Comparison of ENCODE assay signal across 10 mouse cellular contexts in the genomic region with DNA sequence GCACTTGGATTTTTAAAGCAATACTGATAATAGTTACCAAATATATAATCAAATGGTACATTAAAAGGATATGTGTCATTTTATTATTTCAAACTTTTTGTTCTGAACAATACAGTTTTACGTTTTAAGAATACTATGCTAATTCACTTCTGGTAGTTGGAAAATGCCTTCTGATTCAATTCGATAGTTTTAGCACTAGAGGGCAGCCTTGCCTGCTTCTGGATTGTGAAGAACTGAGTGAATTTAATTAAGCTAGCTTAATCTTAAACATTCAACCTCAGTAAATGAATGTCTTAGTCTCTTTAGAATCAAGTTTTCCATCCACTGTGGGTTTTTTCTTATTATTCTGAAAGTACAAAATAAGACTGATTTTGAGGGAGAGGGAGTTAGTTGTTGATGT. TPM values are rescaled to one million over a fixed set of nuclear protein-coding genes. Genes with fewer than 3 reads are reported as not detected.
DNase-seq lines count a peak whose midpoint lies in the region; ATAC-seq and TF ChIP-seq lines count a peak whose summit lies in the region.
"Had no signal": no experiment of that assay in that cellular context is flagged by ENCODE, and none has a peak within 500 bp of the region (broad histone marks: within the 10 kb centered on the region; RNA-seq: fewer than 3 reads in every experiment).

No protein-coding gene starts in this region.

- no peak for DNase-seq in heart, postnatal 0 days (ENCODE audit: low spot score)
- peak; percentile 14 for DNase-seq in neural tube, embryonic 11.5 days (ENCODE audit: low spot score)
- DNase-seq in neural tube, embryonic 10.5 days (ENCODE audit: extremely low spot score, low spot score) = no peak
- peak; percentile 17 for DNase-seq in embryo, embryonic 11 days
- DNase-seq in thymus, postnatal 14 days = peak; percentile 30
- no peak for DNase-seq in frontal cortex, postnatal 10 days (ENCODE audit: low spot score in 2 of 2)
- DNase-seq in layer of hippocampus, adult 11-12 months (ENCODE audit: low spot score) = no peak

- no peak overlapping the region for H3K4me2 ChIP-seq in heart, postnatal 0 days (ENCODE audit: low read depth, low read length)
- no peak overlapping the region for H3K4me2 ChIP-seq in heart, embryonic 12.5 days
- H3K4me2 ChIP-seq in neural tube, embryonic 11.5 days (ENCODE audit: low read depth) = no peak overlapping the region

- no peak overlapping the region for H3K27ac ChIP-seq in heart, postnatal 0 days (ENCODE audit: low read depth)
- H3K27ac ChIP-seq in heart, embryonic 12.5 days (ENCODE audit: poor library complexity, severe bottlenecking) = no peak overlapping the region
- H3K27ac ChIP-seq in neural tube, embryonic 11.5 days (ENCODE audit: low read depth, low read length) = no peak overlapping the region

- H3K36me3 ChIP-seq in heart, postnatal 0 days (replicated peaks; ENCODE audit: control insufficient read depth, insufficient read depth, low read length) = no peaks in the 10 kb centered on the region; the same call in 1 of the 2 replicates
- H3K36me3 ChIP-seq in heart, embryonic 12.5 days = peaks cover 20% of the 10 kb centered on the region
- peaks cover 3% of the 10 kb centered on the region; the same call in 1 of the 2 replicates for H3K36me3 ChIP-seq in neural tube, embryonic 11.5 days (ENCODE audit: control insufficient read depth, insufficient read depth, low read length)

- no peaks in the 10 kb centered on the region for H3K4me1 ChIP-seq in heart, postnatal 0 days (ENCODE audit: control insufficient read depth, insufficient read depth)
- no peaks in the 10 kb centered on the region for H3K4me1 ChIP-seq in heart, embryonic 12.5 days (replicated peaks)
- no peaks in the 10 kb centered on the region for H3K4me1 ChIP-seq in neural tube, embryonic 11.5 days (ENCODE audit: control insufficient read depth, insufficient read depth, low read length)

- whole genome bisulfite sequencing in heart, postnatal 0 days = 45% methylated on average over 2 of the region's 2 CpGs
- 48% methylated on average over 2 of the region's 2 CpGs for WGBS in heart, embryonic 12.5 days
- WGBS in neural tube, embryonic 11.5 days = 53% methylated on average over 2 of the region's 2 CpGs

- ATAC-seq in heart, postnatal 0 days (ENCODE audit: insufficient read depth, low read depth) = no peak
- no peak for ATAC-seq in heart, embryonic 12.5 days (ENCODE audit: insufficient number of reproducible peaks, low FRiP score)
- ATAC-seq in neural tube, embryonic 11.5 days (ENCODE audit: insufficient read depth, low FRiP score, low TSS enrichment) = 0 out of 2 replicates have a peak, but pooled peaks have one; percentile 16

- no peak overlapping the region for H3K4me3 ChIP-seq in heart, postnatal 0 days (ENCODE audit: low read depth, low read length)
- H3K4me3 ChIP-seq in heart, embryonic 12.5 days = no peak overlapping the region
- H3K4me3 ChIP-seq in neural tube, embryonic 11.5 days (ENCODE audit: low read depth, low read length) = no peak overlapping the region
- H3K4me3 ChIP-seq: megakaryocyte, embryonic 14.5 days had no signal

- peak; percentile 53 for TF ChIP-seq CTCF in heart, postnatal 0 days (IDR thresholded peaks at IDR 0.05; ENCODE audit: low read depth)

- no peaks in the 10 kb centered on the region for H3K27me3 ChIP-seq in heart, postnatal 0 days (ENCODE audit: control insufficient read depth, insufficient read depth, low read length)
- no peaks in the 10 kb centered on the region for H3K27me3 ChIP-seq in heart, embryonic 12.5 days (replicated peaks)
- no peaks in the 10 kb centered on the region for H3K27me3 ChIP-seq in neural tube, embryonic 11.5 days (ENCODE audit: control insufficient read depth, insufficient read depth, low read length)
- H3K27me3 ChIP-seq: megakaryocyte, embryonic 14.5 days had no signal

- no peak for TF ChIP-seq EP300 in heart, postnatal 0 days (IDR thresholded peaks at IDR 0.05; ENCODE audit: low read depth)

- H3K9ac ChIP-seq in heart, postnatal 0 days (replicated peaks; ENCODE audit: low read depth, low read length) = no peak overlapping the region
- no peak overlapping the region for H3K9ac ChIP-seq in heart, embryonic 12.5 days
- H3K9ac ChIP-seq in neural tube, embryonic 11.5 days (ENCODE audit: low read length) = no peak overlapping the region

- no peaks in the 10 kb centered on the region for H3K9me3 ChIP-seq in heart, postnatal 0 days (replicated peaks; ENCODE audit: control insufficient read depth, low read length)
- no peaks in the 10 kb centered on the region for H3K9me3 ChIP-seq in heart, embryonic 12.5 days (replicated peaks)
- H3K9me3 ChIP-seq in neural tube, embryonic 11.5 days (ENCODE audit: control insufficient read depth, low read length) = no peaks in the 10 kb centered on the region
- H3K9me3 ChIP-seq: megakaryocyte, embryonic 14.5 days had no signal

RNA-seq across cellular contexts. Expression of a gene that starts 31.9 kb away (rescaled TPM):
- total RNA-seq in heart, postnatal 0 days (2014; rRNA removed; ENCODE audit: low replicate concordance) = 50.6 and 57.4 TPM in 2 replicates
- polyA plus RNA-seq in heart, postnatal 0 days (2015; fragmentation: Nextera tagmentation; extraction: Ambion mirVana) = 84.8 and 86.1 TPM in 2 replicates
- 101 and 104 TPM in 2 replicates for polyA plus RNA-seq in heart, embryonic 12.5 days (2016; fragmentation: Nextera tagmentation; extraction: Ambion mirVana)
- polyA plus RNA-seq in neural tube, embryonic 11.5 days (2014; fragmentation: Nextera tagmentation; extraction: Ambion mirVana) = 131 and 137 TPM in 2 replicates

RNA-seq across cellular contexts. Expression of a gene that starts 32.0 kb away (rescaled TPM):
- total RNA-seq in heart, postnatal 0 days (2014; rRNA removed; ENCODE audit: low replicate concordance) = 6.4 and 8.6 TPM in 2 replicates
- polyA plus RNA-seq in heart, postnatal 0 days (2015; fragmentation: Nextera tagmentation; extraction: Ambion mirVana) = 3.2 and 3.7 TPM in 2 replicates
- polyA plus RNA-seq in heart, embryonic 12.5 days (2016; fragmentation: Nextera tagmentation; extraction: Ambion mirVana) = 7.8 and 9.1 TPM in 2 replicates
- polyA plus RNA-seq in neural tube, embryonic 11.5 days (2014; fragmentation: Nextera tagmentation; extraction: Ambion mirVana) = 22.3 and 24.2 TPM in 2 replicates

RNA-seq across cellular contexts. Expression of a gene that starts 56.1 kb away (rescaled TPM):
- total RNA-seq in heart, postnatal 0 days (2014; rRNA removed; ENCODE audit: low replicate concordance) = 0.35 TPM in 1 of 2 replicates, not detected in the other
- polyA plus RNA-seq in heart, postnatal 0 days (2015; fragmentation: Nextera tagmentation; extraction: Ambion mirVana) = 0.23 and 0.25 TPM in 2 replicates
- polyA plus RNA-seq in heart, embryonic 12.5 days (2016; fragmentation: Nextera tagmentation; extraction: Ambion mirVana) = 0.14 TPM in 1 of 2 replicates, not detected in the other
- polyA plus RNA-seq in neural tube, embryonic 11.5 days (2014; fragmentation: Nextera tagmentation; extraction: Ambion mirVana) = not detected in 2 replicates
- total RNA-seq: hematopoietic stem cell, adult 5-6 weeks had no signal

Comparison
In these comparisons a context has a peak if more than half of its experiments do, and no peak if none do; other contexts are left out.
1. DNase-seq: peak in neural tube, embryonic 11.5 days (single experiment), embryo, embryonic 11 days (single experiment) and thymus, postnatal 14 days (single experiment); none in heart, postnatal 0 days (single experiment), neural tube, embryonic 10.5 days (single experiment), frontal cortex, postnatal 10 days (0 of 2) and layer of hippocampus, adult 11-12 months (single experiment).